Mouse (Mus musculus) olfactory bulb, adult 2 months (tissue): ENCODE data around the gene Rora.

Experiments used
- CTCF ChIP-seq: fragments of 200-500 bp; IDR thresholded peaks from 2 replicates; pipeline ENCODE4 v1.5.1; 2012; ENCODE audit warnings: low read depth, mild to moderate bottlenecking, low read length, moderate library complexity; ENCODE audit not compliant: insufficient read depth
- POLR2A ChIP-seq: fragments of 200-500 bp; IDR thresholded peaks from 2 replicates; pipeline ENCODE4 v1.6.1; 2012; ENCODE audit warnings: mild to moderate bottlenecking, low read depth, low read length, moderate library complexity; ENCODE audit not compliant: insufficient read depth

DNA sequence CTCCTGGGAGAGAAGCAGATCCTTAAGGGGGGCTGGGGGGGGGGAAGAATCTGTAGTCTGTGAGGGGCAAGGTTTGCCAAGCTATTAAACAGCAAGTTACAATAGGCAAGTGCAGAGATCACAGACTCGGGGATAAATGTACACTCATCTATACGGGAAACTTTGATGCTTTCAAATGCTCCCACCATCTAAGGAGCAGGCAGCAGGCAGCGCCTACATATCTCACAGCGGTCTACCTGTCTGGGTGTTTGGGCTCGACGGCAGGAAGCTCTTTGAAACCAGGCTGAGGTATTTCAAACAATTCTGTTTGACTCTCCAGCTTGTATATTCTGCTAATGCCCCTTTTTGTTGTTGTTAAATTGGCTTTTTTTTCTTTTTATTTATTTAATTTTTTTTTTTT is 457.1 kb downstream of the Rora start:
- TF ChIP-seq CTCF (no peak), POLR2A (no peak)
